Mouse (Mus musculus) urinary bladder, postnatal 4 days (tissue): ENCODE measurements at regions not wholly inside any gene's neighbourhood (a gene's known extent, or its start where the extent isn't known, plus 50 kb on each side); places are given as distances from the start of the nearest gene placed in this dataset.
A peak's percentile ranks its signal among the peaks of the same experiment; 100 is the strongest.

Source experiments
- DNase-seq, 2 experiments: peaks; one replicate each; pipeline ENCODE4 v3.0.0; 2021 to 2022; ENCODE audit warnings: low spot score in 2 of 2

- no peak for DNase-seq
These were observed 143.8 kb upstream of the Mdm1 start for GRCm38 (mm10) chr10:117997796-117998195.

DNA sequence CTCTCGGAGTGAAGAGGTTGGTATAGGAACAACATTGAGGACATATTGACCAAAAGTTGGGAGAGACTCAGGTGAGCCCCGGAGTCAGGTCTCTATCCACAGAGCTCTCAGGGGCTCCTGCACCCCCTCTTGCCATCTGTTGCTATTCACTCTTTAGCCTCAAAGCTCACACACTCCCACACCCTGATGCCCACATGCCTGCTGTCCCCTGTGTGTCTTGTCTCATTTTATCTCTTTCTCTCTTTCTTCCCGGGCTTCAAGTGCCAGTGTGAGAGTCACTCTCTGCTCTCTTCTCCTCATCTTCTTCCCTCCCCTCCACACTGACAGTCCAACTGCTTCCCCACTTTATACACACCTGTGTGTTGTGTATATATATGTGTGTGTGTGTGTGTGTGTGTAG lies 141.0 kb upstream of the Mdm1 start:
- DNase-seq = no peak

DNA sequence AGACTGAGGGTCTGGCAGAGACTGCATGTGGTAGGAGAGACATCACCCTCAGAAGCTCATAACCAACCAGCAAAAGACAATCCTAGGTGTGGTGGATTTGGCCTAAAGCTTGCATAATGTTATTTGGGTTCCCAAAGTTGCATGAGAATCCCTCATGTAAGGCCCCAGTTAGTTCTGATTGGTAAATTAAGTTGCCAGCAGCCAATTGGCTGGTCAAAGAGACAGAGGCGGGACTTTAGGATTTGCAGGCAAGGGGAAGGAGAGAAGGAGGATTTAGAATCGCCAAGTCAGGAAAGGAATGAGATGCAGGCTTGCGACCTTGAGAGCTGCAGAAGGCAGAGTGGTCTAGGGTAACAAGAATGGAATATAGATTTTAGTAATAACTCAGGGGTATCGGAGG lies 140.1 kb upstream of the Mdm1 start:
- no peak for DNase-seq

- DNase-seq = no peak
These were observed 139.6 kb upstream of the Mdm1 start for GRCm38 (mm10) chr10:118001971-118002370.

DNA sequence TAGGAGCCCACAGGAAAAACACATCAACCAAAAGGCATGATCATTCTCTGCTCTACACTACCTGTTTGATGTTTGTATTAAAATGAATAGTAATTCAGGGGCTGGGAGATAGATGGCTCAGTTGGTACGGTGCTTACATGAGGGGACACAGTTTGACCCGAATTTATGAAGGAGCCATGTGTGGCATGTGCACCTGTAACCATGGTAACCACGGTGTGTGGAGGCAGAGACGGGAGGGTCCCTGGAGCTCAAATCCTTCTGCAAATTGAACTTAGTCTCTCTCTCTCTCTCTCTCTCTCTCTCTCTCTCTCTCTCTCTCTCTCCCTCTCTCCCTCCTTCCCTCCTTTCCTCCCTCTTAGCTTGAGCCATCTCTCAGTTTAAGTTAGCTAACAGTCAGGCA lies 139.1 kb upstream of the Mdm1 start:
- no peak for DNase-seq

- no peak for DNase-seq
These were observed 138.4 kb upstream of the Mdm1 start for GRCm38 (mm10) chr10:118003179-118003578.

DNA sequence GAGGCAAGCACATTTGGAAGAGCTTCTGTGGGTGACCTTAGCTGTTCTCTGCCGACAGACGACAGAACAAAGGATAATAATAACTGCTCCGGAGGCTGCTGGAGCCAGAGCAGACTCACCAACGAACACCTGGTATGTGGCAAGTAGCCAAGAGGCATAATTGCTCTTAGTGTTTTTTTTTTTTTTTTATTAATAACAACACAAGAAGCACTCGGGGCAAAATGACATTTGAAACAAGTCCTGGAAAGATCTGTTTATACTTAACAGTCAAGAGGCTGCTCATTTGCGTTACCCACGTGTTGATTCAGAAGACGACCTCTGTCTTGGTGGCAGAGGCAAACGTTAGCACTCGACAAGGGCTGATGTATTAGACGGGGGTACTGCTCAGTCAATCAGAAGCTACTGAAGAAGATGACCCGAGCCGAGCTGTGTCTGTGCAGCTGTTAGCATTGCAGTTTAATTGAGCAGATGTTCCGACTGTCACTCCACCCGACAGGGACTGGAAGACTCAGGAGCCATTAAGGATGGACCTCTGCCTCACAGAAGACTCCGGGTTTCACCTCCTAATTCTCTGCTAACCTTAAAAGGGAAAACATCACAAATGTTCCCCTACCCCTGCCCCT lies 137.8 kb upstream of the Mdm1 start:
- DNase-seq = no peak

GRCm38 (mm10) chr10:118004362-118004958 lies 137.2 kb upstream of the Mdm1 start:
- DNase-seq = no peak

DNA sequence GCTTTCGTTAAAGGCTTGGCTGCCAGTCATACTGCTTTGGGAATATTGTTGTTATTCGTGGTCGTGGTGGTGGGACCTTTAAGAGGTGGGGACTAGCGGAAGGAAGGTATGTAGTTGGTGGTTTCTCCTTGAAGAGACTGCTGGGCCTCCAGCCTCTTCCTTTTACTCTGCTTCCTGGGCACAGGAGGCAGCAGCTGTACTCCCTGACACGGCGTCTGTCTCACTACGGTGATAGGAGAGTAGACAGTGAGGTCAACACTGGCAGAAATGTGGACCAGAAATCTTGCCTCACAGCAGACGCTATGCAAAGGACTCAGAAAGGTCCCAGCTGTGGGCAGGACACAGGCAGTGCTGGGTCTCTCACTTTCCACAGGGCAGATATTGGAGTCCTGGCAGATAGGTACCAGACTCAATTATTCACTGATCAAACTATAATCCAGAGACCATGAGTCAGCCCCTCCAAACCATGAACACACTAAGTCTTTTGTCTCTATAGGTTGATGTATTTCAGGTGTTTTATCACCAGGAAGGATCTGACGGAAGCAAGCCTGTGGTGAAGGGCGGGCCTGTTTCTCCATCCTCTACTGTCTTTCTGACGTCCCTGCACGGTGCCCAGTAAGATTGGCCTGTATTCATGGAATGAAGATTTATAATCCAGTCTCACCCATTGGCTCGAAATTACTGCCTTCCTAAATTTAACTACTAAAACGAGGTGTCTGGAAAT lies 134.6 kb upstream of the Mdm1 start:
- no peak for DNase-seq

GRCm38 (mm10) chr10:118007846-118008245 lies 133.8 kb upstream of the Mdm1 start:
- no peak for DNase-seq

GRCm38 (mm10) chr10:118011687-118012567 lies 129.7 kb upstream of the Mdm1 start:
- no peak for DNase-seq

DNA sequence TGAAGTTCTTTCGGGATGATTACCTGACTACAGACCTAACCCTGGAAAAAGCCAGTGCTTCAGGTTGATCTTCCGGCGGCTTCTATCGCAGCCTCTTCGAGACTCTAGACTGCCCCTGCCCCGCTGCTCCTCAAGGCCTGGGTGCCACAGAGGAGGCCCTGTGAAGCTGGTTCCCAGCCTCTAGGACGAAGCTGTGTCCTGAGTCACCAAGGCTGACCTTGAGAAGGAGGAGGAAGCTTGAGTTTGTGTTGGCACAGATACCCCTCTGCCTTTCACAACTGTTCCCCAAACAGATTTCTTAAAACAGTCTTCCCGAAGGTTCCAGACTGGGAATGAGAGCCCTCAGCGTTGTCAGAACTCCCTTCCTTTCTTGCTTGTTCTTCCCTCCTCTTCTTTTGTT lies 112.8 kb upstream of the Mdm1 start:
- DNase-seq = peak in 1 of 2 experiments; percentile 10

DNA sequence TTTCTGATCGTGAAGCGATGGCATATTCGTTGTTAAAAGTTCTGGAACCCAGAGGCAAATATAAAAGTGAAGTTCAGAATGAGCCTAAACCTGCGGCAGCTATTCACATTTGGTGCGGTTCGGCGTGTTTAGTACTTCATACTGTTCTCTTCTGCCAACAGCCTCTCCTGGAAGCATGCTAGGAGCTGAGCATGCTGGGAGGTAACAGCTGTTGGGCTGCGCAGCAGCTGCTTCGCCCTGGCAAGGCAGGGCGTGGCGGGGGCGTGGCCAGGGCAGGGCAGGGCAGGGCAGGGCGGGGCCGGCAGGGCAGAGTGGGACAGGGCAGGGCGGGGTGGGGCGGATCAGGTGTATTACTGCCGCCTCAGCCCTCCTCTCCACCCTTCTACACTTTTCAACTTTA lies 107.2 kb upstream of the Mdm1 start:
- no peak for DNase-seq

GRCm38 (mm10) chr10:118035035-118035434 lies 106.6 kb upstream of the Mdm1 start:
- no peak for DNase-seq

DNA sequence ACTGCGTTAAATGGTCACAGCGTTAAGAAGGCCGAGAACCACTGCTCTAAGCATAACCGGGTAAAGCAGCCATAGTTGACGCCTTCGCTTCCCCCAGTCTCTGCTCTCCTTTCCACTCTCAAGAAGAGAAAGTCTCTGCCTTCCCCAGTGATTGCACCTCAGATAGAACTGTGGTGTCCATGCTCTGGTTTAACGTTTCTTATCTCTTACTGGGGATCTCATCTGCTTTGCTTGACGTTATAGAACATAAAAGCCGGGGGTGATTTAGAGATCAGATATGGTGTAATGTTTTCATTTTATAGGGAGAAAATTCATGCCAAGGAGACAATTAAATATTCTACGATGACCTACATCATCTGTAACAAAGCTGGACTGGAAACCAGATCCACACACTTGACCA lies 103.1 kb upstream of the Mdm1 start:
- DNase-seq = no peak

DNA sequence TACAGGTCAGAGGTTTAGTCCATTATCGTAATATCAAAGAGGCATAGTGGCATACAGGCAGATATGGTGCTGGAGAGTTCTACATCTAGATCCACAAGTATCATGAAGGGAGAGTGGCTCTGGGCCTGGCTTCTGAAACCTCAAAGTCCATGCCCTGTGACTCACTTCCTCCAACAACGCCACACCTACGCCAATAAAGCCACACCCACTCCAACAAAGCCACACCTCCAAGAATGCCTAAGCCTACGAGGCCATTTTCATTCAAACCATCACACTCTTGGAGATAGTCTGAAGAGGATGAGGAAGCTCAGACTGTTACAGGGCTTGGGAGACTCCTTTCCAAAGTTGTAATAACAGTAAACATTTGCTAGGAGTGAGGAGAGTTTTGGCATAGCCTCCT lies 102.6 kb upstream of the Mdm1 start:
- DNase-seq = peak in 1 of 2 experiments; percentile 4

GRCm38 (mm10) chr10:118041068-118041467 lies 100.5 kb upstream of the Mdm1 start:
- DNase-seq = no peak

- DNase-seq = peak in 1 of 2 experiments; percentile 16
These were observed 97.8 kb upstream of the Mdm1 start for GRCm38 (mm10) chr10:118043761-118044160.

GRCm38 (mm10) chr10:118044840-118045239 lies 96.8 kb upstream of the Mdm1 start:
- DNase-seq = peak in 1 of 2 experiments; percentile 1

- peak in 1 of 2 experiments; percentile 7 for DNase-seq
These were observed 96.2 kb upstream of the Mdm1 start for GRCm38 (mm10) chr10:118045427-118045826.

- peak in 1 of 2 experiments; percentile 13 for DNase-seq
These were observed 95.3 kb upstream of the Mdm1 start for GRCm38 (mm10) chr10:118046328-118046727.

DNA sequence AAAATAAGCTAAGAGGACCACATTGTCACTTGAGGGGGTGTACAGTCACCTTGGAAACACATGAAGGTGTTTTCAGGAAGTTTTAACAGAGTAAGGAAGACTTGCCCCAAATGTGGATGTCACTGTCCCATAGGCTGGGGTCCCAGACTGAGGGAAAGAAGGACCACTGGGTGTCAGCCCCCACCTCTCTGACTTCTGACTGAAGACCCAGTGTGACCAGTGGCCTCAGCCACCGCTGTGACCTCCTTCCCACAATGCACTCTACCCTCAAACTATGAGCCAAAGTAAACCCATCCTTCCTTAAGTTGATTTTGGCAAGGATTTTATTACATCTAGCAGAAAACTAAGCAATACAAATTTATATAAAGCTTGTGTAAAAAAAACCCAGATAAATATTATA lies 94.8 kb upstream of the Mdm1 start:
- peak in 1 of 2 experiments; percentile 15 for DNase-seq
